11 mouse cellular contexts compared by ENCODE assay signal in the genomic region with DNA sequence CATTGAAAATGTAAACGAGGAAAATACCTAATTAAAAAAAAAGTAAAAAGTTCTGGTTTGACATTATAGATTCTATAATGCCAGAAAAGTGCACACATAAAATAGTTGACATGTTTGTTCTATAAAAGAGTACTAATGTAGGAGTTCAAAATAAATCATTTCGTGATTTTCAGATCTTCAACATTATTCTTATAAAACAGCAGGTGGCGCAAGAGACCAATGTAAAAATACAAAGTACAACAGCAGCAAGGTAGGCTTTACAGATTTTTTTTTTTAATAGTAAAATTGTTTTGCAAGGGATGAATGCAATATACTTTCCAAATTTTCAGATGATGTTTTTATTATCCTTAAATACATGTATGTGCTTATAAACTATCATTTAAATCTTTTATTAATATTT.
DNase-seq lines count a peak whose midpoint lies in the region; ATAC-seq lines count a peak whose summit lies in the region.
"Had no signal": no experiment of that assay in that cellular context is flagged by ENCODE, and none has a peak within 500 bp of the region (broad histone marks: within the 10 kb centered on the region; RNA-seq: fewer than 3 reads in every experiment).

No protein-coding gene starts in this region.

- no peak overlapping the region for H3K9ac ChIP-seq in hindbrain, embryonic 11.5 days (ENCODE audit: low read depth, low read length)
- no peak overlapping the region for H3K9ac ChIP-seq in hindbrain, embryonic 13.5 days

- H3K27ac ChIP-seq in hindbrain, embryonic 11.5 days (ENCODE audit: low read depth, low read length) = no peak overlapping the region
- no peak overlapping the region for H3K27ac ChIP-seq in hindbrain, embryonic 13.5 days
- H3K27ac ChIP-seq: heart, embryonic 10.5 days had no signal

- H3K4me2 ChIP-seq in hindbrain, embryonic 11.5 days (replicated peaks; ENCODE audit: low read depth, low read length) = no peak overlapping the region
- no peak overlapping the region for H3K4me2 ChIP-seq in hindbrain, embryonic 13.5 days

- no peaks in the 10 kb centered on the region for H3K36me3 ChIP-seq in hindbrain, embryonic 11.5 days (ENCODE audit: control insufficient read depth, insufficient read depth, low read length)
- H3K36me3 ChIP-seq in hindbrain, embryonic 13.5 days = no peaks in the 10 kb centered on the region
- H3K36me3 ChIP-seq: heart, embryonic 10.5 days had no signal

- H3K4me1 ChIP-seq in hindbrain, embryonic 11.5 days (replicated peaks; ENCODE audit: control insufficient read depth, insufficient read depth, low read length) = no peaks in the 10 kb centered on the region
- H3K4me1 ChIP-seq in hindbrain, embryonic 13.5 days (replicated peaks) = no peaks in the 10 kb centered on the region
- H3K4me1 ChIP-seq: heart, embryonic 10.5 days had no signal

- H3K27me3 ChIP-seq in hindbrain, embryonic 11.5 days (ENCODE audit: control insufficient read depth, insufficient read depth, low read length) = no peaks in the 10 kb centered on the region
- no peaks in the 10 kb centered on the region for H3K27me3 ChIP-seq in hindbrain, embryonic 13.5 days

- 13% methylated on average over 3 of the region's 3 CpGs for WGBS in hindbrain, embryonic 11.5 days
- WGBS in hindbrain, embryonic 13.5 days = 15% methylated on average over 3 of the region's 3 CpGs

- ATAC-seq in hindbrain, embryonic 11.5 days (ENCODE audit: low FRiP score) = no peak
- ATAC-seq in hindbrain, embryonic 13.5 days (ENCODE audit: low FRiP score) = no peak
- no peak for ATAC-seq in megakaryocyte-erythroid progenitor cell, adult 5-6 weeks (replicated peaks; ENCODE audit: low FRiP score, low TSS enrichment, poor library complexity, severe bottlenecking)
- no peak for ATAC-seq in granulocyte monocyte progenitor cell, adult 5-6 weeks (replicated peaks; ENCODE audit: poor library complexity, severe bottlenecking)

- H3K9me3 ChIP-seq in hindbrain, embryonic 11.5 days (ENCODE audit: control insufficient read depth, low read length) = no peaks in the 10 kb centered on the region
- no peaks in the 10 kb centered on the region for H3K9me3 ChIP-seq in hindbrain, embryonic 13.5 days
- H3K9me3 ChIP-seq: heart, embryonic 10.5 days had no signal

- H3K4me3 ChIP-seq in hindbrain, embryonic 11.5 days (ENCODE audit: low read depth, low read length) = no peak overlapping the region
- H3K4me3 ChIP-seq in hindbrain, embryonic 13.5 days = no peak overlapping the region
- H3K4me3 ChIP-seq: heart, embryonic 10.5 days had no signal

- DNase-seq in hindbrain, embryonic 11.5 days (ENCODE audit: low spot score) = peak; percentile 8
- peak; percentile 5 for DNase-seq in thymus, postnatal 0 days (ENCODE audit: low spot score)
- DNase-seq in thymus, postnatal 4 days = no peak
- peak; percentile 4 for DNase-seq in c-Kit-positive CD71-positive TER-119-positive erythroid progenitor cells, embryonic 14.5 days (ENCODE audit: low spot score)
- no peak for DNase-seq in right cerebral cortex, postnatal 14 days
- DNase-seq: kidney, adult 8-10 months; right cerebral cortex, postnatal 25 days had no signal

Comparison
In these comparisons a context has a peak if more than half of its experiments do, and no peak if none do; other contexts are left out.
1. DNase-seq: peak in hindbrain, embryonic 11.5 days (single experiment), thymus, postnatal 0 days (single experiment) and c-Kit-positive CD71-positive TER-119-positive erythroid progenitor cells, embryonic 14.5 days (single experiment); none in thymus, postnatal 4 days (single experiment) and right cerebral cortex, postnatal 14 days (single experiment).